Mouse (Mus musculus) cerebellum, postnatal 36 days (tissue): Measurements from ENCODE around the gene Rgs12.

ENCODE experiments used
- DNase-seq, 2 experiments: peaks; one replicate each; pipeline ENCODE4 v3.0.0; 2021 to 2022; ENCODE audit warnings: mixed read lengths in 2 of 2

Rgs12 gene

GRCm38 (mm10) chr5:34931516-34932457 lies 17.5 kb upstream of the Rgs12 start:
- DNase-seq, result no peak

- no peak for DNase-seq
These were observed 16.8 kb upstream of the Rgs12 start for GRCm38 (mm10) chr5:34932458-34932806.

- no peak for DNase-seq
These were observed 15.8 kb upstream of the Rgs12 start for GRCm38 (mm10) chr5:34933461-34933860.

- DNase-seq, result no peak
These were observed 7.4 kb upstream of the Rgs12 start for GRCm38 (mm10) chr5:34941710-34942470.

GRCm38 (mm10) chr5:34943428-34943827 lies 5.8 kb upstream of the Rgs12 start:
- DNase-seq, result no peak

GRCm38 (mm10) chr5:34949769-34950211 lies 545 bp downstream of the Rgs12 start:
- no peak for DNase-seq

GRCm38 (mm10) chr5:34950486-34951160 lies 1.4 kb downstream of the Rgs12 start:
- no peak for DNase-seq

- no peak for DNase-seq
These were observed 2.1 kb downstream of the Rgs12 start for GRCm38 (mm10) chr5:34951161-34951834.

GRCm38 (mm10) chr5:34954508-34954907 lies 5.3 kb downstream of the Rgs12 start:
- no peak for DNase-seq

- DNase-seq, result peak in 1 of 2 experiments; percentile 21
These were observed 6.4 kb downstream of the Rgs12 start for GRCm38 (mm10) chr5:34955630-34956029.

- no peak for DNase-seq
These were observed 6.9 kb downstream of the Rgs12 start for GRCm38 (mm10) chr5:34956151-34956550.

- no peak for DNase-seq
These were observed 7.8 kb downstream of the Rgs12 start for GRCm38 (mm10) chr5:34957015-34957414.

- no peak for DNase-seq
These were observed 10.8 kb downstream of the Rgs12 start for GRCm38 (mm10) chr5:34960021-34960420.

GRCm38 (mm10) chr5:34965531-34965930 lies 16.3 kb downstream of the Rgs12 start:
- no peak for DNase-seq

GRCm38 (mm10) chr5:34968386-34968785 lies 19.1 kb downstream of the Rgs12 start:
- no peak for DNase-seq

- no peak for DNase-seq
These were observed 23.2 kb downstream of the Rgs12 start for GRCm38 (mm10) chr5:34972471-34972870.

- no peak for DNase-seq
These were observed 24.5 kb downstream of the Rgs12 start for GRCm38 (mm10) chr5:34973560-34974317.

- no peak for DNase-seq
These were observed 25.7 kb downstream of the Rgs12 start for GRCm38 (mm10) chr5:34974773-34975443.

GRCm38 (mm10) chr5:34976540-34977292 lies 27.5 kb downstream of the Rgs12 start:
- DNase-seq, result no peak

GRCm38 (mm10) chr5:34980099-34980498 lies 30.9 kb downstream of the Rgs12 start:
- no peak for DNase-seq
